Mouse (Mus musculus) liver, embryonic 16.5 days (tissue): ENCODE measurements around the gene Rack1. TPM values are rescaled to one million over a fixed set of nuclear protein-coding genes. Genes with fewer than 3 reads are reported as not detected.
A peak's percentile ranks its signal among the peaks of the same experiment; 100 is the strongest.

Source experiments
- ATAC-seq: fragments of 200-750 bp; cut with Nextera tagmentation; 2 replicates; pipeline ENCODE4 v1.8.0; 2017; ENCODE audit warnings: low read depth, mild to moderate bottlenecking, moderate number of reproducible peaks, moderate library complexity
- H3K27ac ChIP-seq: fragments of 300-500 bp; sonication (generic); 2 replicates; pipeline ENCODE4 v1.5.1; 2014; ENCODE audit warnings: mild to moderate bottlenecking, low read length
- H3K27me3 ChIP-seq: fragments of 300-500 bp; sonication (generic); 2 replicates; pipeline ENCODE4 v1.6.1; 2014; ENCODE audit warnings: low read depth, low read length, mixed read lengths; ENCODE audit not compliant: control insufficient read depth, insufficient read depth
- H3K36me3 ChIP-seq: fragments of 300-500 bp; sonication (generic); 2 replicates; pipeline ENCODE4 v1.6.1; 2014; ENCODE audit warnings: mild to moderate bottlenecking; ENCODE audit not compliant: control insufficient read depth, insufficient read depth
- H3K4me1 ChIP-seq: fragments of 300-500 bp; sonication (generic); 2 replicates; pipeline ENCODE4 v1.6.1; 2014; ENCODE audit warnings: low read depth, low read length, mixed read lengths; ENCODE audit not compliant: control insufficient read depth
- H3K4me2 ChIP-seq: fragments of 300-500 bp; sonication (generic); 2 replicates; pipeline ENCODE4 v1.6.1; 2014; ENCODE audit warnings: low read depth, low read length, mixed read lengths
- H3K4me3 ChIP-seq: fragments of 300-500 bp; sonication (generic); 2 replicates; pipeline ENCODE4 v1.5.1; 2014; ENCODE audit warnings: low read depth, mild to moderate bottlenecking, low read length
- H3K9ac ChIP-seq: fragments of 300-500 bp; sonication (generic); 2 replicates; pipeline ENCODE4 v1.6.1; 2014; ENCODE audit warnings: low read depth, low read length
- H3K9me3 ChIP-seq: fragments of 300-500 bp; sonication (generic); replicated peaks from 2 replicates; pipeline ENCODE4 v1.6.1; 2016; ENCODE audit warnings: low read length; ENCODE audit not compliant: control insufficient read depth
- WGBS: fragments of 180-500 bp; shearing (Covaris S2); extraction: QIAGEN DNeasy Blood & Tissue Kit; methylation state at CpG from one replicate; pipeline ENCODE4 v1.1.7; 2014; ENCODE audit not compliant: insufficient replicate concordance; 5-methylcytosine and 5-hydroxymethylcytosine counted together
- polyA plus RNA-seq: library from polyadenylated mRNA; unstranded; fragments of >200 nt; fragmentation: Nextera tagmentation; extraction: Ambion mirVana; gene quantifications from 2 replicates; pipeline ENCODE4 v1.2.1, GENCODE M21; 2015

Rack1 gene
- polyA plus RNA-seq, 1 experiment from 2014 or later = 395 TPM

DNA sequence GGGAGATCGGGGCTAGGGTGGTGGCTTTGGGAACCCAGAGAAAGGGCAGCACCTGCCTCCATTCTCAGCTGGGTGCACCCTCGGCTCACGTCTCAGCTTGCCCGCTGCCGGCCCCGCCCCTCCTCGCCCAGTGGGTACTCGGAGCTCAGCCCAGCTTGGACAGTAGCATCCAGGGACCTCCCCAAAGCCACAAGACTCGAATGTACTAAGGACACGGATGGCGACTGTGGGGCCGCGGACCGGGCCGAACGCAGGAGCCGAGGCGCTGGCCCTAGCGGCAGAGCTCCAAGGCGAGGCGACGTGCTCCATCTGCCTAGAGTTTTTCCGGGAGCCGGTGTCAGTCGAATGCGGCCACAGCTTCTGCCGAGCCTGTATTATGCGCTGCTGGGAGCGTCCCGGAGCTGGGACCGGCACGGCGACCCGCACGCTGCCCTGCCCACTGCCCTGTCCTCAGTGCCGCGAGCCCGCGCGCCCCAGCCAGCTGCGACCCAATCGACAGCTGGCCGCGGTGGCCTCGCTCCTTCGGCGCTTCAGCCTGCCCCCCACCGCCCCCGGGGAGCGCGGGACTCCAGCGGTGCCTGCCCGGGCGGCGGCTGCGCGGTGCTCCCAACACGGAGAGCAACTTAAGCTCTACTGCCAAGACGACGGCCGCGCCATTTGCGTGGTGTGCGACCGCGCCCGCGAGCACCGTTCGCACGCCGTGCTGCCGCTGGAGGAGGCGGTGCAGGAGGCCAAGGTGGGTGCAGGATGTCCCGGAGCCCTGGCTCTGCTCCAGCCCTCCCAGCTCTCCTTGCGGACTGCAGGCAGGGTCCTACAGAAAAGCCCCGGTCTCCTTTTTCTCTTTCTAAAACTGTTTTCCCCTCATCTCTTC, 37.4 kb downstream of the Rack1 start:
- ATAC-seq = no peak
- peaks cover 22% of the 10 kb centered on the region for H3K4me1 ChIP-seq
- H3K4me3 ChIP-seq = peak overlapping the region; percentile 75
- H3K9ac ChIP-seq = peak overlapping the region; percentile 71
- no peaks in the 10 kb centered on the region for H3K9me3 ChIP-seq
- H3K36me3 ChIP-seq = no peaks in the 10 kb centered on the region
- 0% methylated on average over 77 of the region's 77 CpGs for WGBS
- H3K27me3 ChIP-seq = peaks cover 16% of the 10 kb centered on the region
- H3K4me2 ChIP-seq = peak overlapping the region; percentile 97
- H3K27ac ChIP-seq = no peak overlapping the region

DNA sequence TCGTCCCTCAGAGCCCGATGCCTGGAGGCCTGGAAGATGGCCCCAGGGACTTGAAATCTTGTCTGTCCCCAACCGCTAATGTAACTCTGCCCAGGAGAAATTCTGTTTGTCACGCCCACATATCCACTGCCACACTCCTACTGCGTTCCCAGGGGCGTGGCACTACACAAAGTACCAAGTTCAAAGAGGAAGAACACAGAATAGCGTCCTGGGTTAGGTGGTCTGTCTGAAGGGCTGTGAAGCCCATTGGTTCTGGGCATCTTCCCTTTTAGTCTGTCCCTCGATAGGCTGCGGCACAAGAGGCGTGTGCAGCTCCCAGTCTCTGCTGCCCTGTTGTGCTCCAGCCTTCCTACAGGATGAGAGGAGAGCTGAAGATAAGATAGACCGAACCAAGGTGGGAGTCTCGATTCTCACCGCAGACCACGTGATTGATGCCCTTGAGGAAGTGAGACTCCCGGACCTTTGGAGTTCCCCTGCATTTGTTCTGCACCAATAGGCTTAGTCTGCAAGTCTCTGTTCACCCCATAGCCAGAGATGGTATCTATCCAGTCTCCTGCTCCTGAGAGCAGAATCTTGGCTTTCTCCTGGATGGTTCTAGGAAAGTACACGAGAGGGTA, 38.2 kb downstream of the Rack1 start:
- peak overlapping the region; percentile 75 for H3K4me3 ChIP-seq
- peaks cover 19% of the 10 kb centered on the region for H3K4me1 ChIP-seq
- no peaks in the 10 kb centered on the region for H3K9me3 ChIP-seq
- ATAC-seq = no peak
- no peak overlapping the region for H3K27ac ChIP-seq
- no peaks in the 10 kb centered on the region for H3K36me3 ChIP-seq
- under 1% methylated on average over 16 of the region's 16 CpGs for WGBS
- H3K27me3 ChIP-seq = peaks cover 16% of the 10 kb centered on the region
- peak overlapping the region; percentile 97 for H3K4me2 ChIP-seq
- H3K9ac ChIP-seq = peak overlapping the region; percentile 71; the same call in 1 of the 2 replicates

DNA sequence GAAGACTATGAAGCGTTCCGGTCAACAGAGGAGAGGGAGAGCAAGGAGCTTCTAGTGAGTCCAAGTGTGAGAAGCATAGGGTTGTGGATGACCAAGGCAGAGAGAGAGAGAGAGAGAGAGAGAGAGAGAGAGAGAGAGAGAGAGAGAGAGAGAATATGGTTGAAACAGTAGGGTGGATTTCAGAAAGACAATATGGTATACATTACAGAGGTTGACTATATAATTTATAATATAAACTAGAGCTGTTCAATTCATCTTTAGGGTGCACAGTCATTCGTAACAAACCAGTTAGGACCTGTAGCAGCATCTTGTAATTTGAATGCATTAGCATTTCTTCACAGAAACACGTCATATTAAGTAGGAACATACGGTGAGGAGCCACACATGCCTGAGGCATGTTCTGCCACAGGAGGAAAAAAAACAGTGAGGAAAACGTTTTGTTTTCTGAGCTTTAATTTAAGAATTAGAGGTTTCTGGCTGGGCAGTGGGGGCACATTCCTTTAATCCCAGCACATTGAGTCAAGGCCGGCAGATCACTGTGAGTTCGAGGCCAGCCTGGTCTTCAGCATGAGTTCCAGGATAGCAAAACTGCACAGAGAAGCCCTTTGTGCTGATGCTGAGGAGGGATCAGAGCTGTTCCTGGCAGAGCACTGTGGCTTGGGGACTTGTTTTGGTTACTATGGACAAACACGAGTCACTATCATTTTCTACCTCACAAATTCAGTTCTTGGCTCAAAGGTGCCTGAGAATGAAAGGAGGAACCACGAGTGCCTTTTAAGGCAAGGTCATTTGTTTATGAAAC, 38.9 kb downstream of the Rack1 start:
- no peaks in the 10 kb centered on the region for H3K9me3 ChIP-seq
- H3K27ac ChIP-seq = no peak overlapping the region
- H3K4me1 ChIP-seq = peaks cover 16% of the 10 kb centered on the region
- H3K4me3 ChIP-seq = no peak overlapping the region
- H3K36me3 ChIP-seq = no peaks in the 10 kb centered on the region
- H3K9ac ChIP-seq = no peak overlapping the region
- no peak overlapping the region for H3K4me2 ChIP-seq
- WGBS = 61% methylated on average over 10 of the region's 10 CpGs
- peaks cover 16% of the 10 kb centered on the region for H3K27me3 ChIP-seq
- ATAC-seq = no peak

DNA sequence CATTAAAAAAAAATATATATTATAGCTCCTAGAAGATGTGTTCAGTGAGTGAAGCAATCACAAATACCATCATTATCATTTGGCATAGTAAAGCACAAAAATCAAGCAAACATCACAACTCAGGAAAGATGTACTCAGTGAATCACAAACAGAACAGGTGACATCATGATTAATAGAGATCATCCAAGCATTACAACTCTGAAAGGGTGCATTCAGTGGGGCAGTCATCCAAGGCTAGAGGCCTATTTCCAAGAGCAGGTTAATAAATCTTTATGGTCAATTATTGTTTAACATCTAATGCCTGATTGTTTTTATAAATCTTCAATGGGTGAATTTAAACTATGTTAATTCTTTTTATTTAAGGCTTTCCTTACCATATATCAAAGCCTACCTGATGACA, 40.7 kb downstream of the Rack1 start:
- ATAC-seq = no peak
- H3K4me3 ChIP-seq = no peak overlapping the region
- peaks cover 16% of the 10 kb centered on the region for H3K27me3 ChIP-seq
- no peak overlapping the region for H3K9ac ChIP-seq
- H3K36me3 ChIP-seq = no peaks in the 10 kb centered on the region
- no peak overlapping the region for H3K27ac ChIP-seq
- H3K9me3 ChIP-seq = no peaks in the 10 kb centered on the region
- peaks cover 14% of the 10 kb centered on the region for H3K4me1 ChIP-seq
- no peak overlapping the region for H3K4me2 ChIP-seq

DNA sequence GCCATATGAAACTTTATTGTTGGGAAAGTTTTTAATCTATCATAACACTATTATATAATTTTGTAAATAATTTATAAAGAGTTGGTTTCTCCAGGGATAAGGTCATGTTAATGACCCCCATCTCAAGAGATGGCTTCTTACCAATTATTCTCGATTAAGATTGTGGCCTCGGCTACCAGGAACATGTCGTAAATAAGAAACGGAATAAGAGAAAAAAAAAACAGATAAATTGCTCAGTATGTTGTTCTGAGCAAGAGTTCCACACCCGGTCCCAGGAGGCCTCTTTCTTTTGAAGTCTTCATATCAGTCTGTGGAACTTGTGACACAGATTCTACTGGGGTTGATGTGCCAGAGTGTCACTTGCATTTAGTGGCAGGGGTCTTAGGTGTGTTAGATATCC, 41.1 kb downstream of the Rack1 start:
- no peaks in the 10 kb centered on the region for H3K9me3 ChIP-seq
- H3K27me3 ChIP-seq = peaks cover 15% of the 10 kb centered on the region
- no peak overlapping the region for H3K4me3 ChIP-seq
- WGBS = 63% methylated on average over 5 of the region's 5 CpGs
- ATAC-seq = no peak
- H3K36me3 ChIP-seq = no peaks in the 10 kb centered on the region
- H3K9ac ChIP-seq = no peak overlapping the region
- no peak overlapping the region for H3K27ac ChIP-seq
- H3K4me2 ChIP-seq = no peak overlapping the region
- peaks cover 14% of the 10 kb centered on the region for H3K4me1 ChIP-seq

DNA sequence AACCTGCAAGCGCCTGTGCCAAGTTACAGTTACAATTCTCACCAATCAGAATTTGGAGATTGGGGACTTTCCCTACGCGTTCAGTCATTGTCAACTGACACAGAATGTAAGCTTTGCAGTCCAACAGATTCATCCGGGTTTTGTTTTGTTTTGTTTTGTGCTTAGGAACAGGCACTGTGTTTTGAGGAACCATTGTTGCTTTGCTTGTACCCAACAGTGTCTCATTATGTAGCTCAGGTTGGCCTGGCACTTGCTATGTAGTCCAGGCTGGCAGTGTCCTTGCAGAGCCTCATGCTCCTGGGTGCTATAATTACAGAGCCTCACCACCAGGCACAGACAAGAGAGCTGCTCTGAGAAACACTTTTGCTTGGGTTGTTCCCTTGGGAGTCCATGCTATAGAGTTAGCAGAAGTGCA, 42.3 kb downstream of the Rack1 start:
- H3K27ac ChIP-seq = no peak overlapping the region
- no peaks in the 10 kb centered on the region for H3K36me3 ChIP-seq
- no peak overlapping the region for H3K4me2 ChIP-seq
- H3K4me1 ChIP-seq = peaks cover 9% of the 10 kb centered on the region
- no peaks in the 10 kb centered on the region for H3K9me3 ChIP-seq
- ATAC-seq = no peak
- no peak overlapping the region for H3K4me3 ChIP-seq
- 65% methylated on average over 4 of the region's 4 CpGs for WGBS
- H3K27me3 ChIP-seq = peaks cover 5% of the 10 kb centered on the region; the same call in 1 of the 2 replicates
- H3K9ac ChIP-seq = no peak overlapping the region

DNA sequence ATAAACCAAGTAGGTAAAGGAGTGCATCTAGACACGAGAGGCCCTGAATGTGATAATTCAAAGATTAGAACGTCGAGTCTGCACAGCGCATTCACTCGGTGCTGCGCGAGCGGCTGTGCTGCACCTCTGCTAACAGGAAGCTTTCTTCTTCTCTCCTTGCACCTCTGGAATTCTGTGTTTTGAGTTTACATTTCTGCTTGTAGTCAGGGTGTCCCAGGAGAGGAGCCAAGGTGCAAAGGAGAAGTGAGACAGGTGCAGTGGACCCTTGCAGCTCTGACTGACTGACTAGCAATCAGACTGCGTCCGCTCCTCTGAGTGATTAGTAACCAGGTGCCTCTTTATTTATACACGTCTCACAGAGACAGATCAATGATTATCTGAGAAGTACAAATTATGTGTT, 43.1 kb downstream of the Rack1 start:
- H3K36me3 ChIP-seq = no peaks in the 10 kb centered on the region
- H3K4me3 ChIP-seq = no peak overlapping the region

DNA sequence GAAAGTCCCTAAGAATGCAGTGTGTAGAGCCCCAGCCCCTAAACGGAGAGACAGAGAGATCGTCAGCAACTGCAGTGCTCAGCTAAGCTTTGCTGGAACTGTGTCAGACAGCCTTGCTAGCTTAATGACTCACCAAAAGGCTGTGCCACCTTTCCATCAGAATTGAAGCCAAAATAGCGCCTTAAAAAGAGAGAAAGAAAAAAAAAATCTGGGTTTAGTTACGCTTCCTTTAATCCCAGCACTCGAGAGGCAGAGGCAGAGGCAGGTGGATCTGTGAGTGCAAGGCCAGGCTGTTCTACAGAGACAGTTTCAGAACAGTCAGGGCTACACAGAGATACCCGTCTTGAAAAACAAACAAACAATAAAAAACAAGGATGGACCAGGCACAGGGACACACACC, 44.2 kb downstream of the Rack1 start:
- no peak overlapping the region for H3K4me2 ChIP-seq
- no peaks in the 10 kb centered on the region for H3K9me3 ChIP-seq
- no peaks in the 10 kb centered on the region for H3K36me3 ChIP-seq
- no peak for ATAC-seq
- no peak overlapping the region for H3K9ac ChIP-seq
- no peaks in the 10 kb centered on the region for H3K27me3 ChIP-seq
- no peaks in the 10 kb centered on the region for H3K4me1 ChIP-seq
- H3K4me3 ChIP-seq = no peak overlapping the region
- H3K27ac ChIP-seq = no peak overlapping the region
- WGBS = 60% methylated on average over 6 of the region's 6 CpGs

More for the DNA sequence above, 43.1 kb downstream of the Rack1 start:
- ATAC-seq = no peak
- Histone ChIP-seq H3K4me2 (no peak overlapping the region), H3K27ac (no peak overlapping the region), H3K9ac (no peak overlapping the region), H3K27me3 (no peaks in the 10 kb centered on the region; the same call in 1 of the 2 replicates), H3K9me3 (no peaks in the 10 kb centered on the region), H3K4me1 (peaks cover 5% of the 10 kb centered on the region)
- WGBS = 76% methylated on average over 11 of the region's 11 CpGs
